Mouse (Mus musculus): ENCODE data around the gene Tex2.

The Tex2 gene

GRCm38 (mm10) chr11:106617821-106618580, 4.8 kb upstream of the Tex2 start:
- DNase-seq: peak in 1 of 2 experiments; percentile 24

GRCm38 (mm10) chr11:106615561-106615960, 2.3 kb upstream of the Tex2 start:
- DNase-seq: no peak

- DNase-seq: no peak
Measured at GRCm38 (mm10) chr11:106614339-106614645, 1.1 kb upstream of the Tex2 start.

- DNase-seq: no peak
Measured at GRCm38 (mm10) chr11:106613638-106614338, 565 bp upstream of the Tex2 start.

GRCm38 (mm10) chr11:106612209-106612960, 838 bp downstream of the Tex2 start:
- DNase-seq: peak; percentile 40 to 67

GRCm38 (mm10) chr11:106609731-106610130, 3.5 kb downstream of the Tex2 start:
- DNase-seq: no peak

- DNase-seq: no peak
Measured at GRCm38 (mm10) chr11:106607316-106607715, 5.9 kb downstream of the Tex2 start.

GRCm38 (mm10) chr11:106606042-106606441, 7.2 kb downstream of the Tex2 start:
- DNase-seq: no peak

- no peak for DNase-seq
Measured at GRCm38 (mm10) chr11:106603230-106603629, 10.0 kb downstream of the Tex2 start.

- DNase-seq: no peak
Measured at GRCm38 (mm10) chr11:106600124-106600523, 13.1 kb downstream of the Tex2 start.

GRCm38 (mm10) chr11:106599345-106599744, 13.9 kb downstream of the Tex2 start:
- no peak for DNase-seq

GRCm38 (mm10) chr11:106598339-106598738, 14.9 kb downstream of the Tex2 start:
- DNase-seq: no peak

GRCm38 (mm10) chr11:106597737-106598330, 15.4 kb downstream of the Tex2 start:
- no peak for DNase-seq

GRCm38 (mm10) chr11:106591183-106591582, 22.0 kb downstream of the Tex2 start:
- no peak for DNase-seq

GRCm38 (mm10) chr11:106590143-106590542, 23.1 kb downstream of the Tex2 start:
- DNase-seq: no peak

GRCm38 (mm10) chr11:106588781-106589180, 24.4 kb downstream of the Tex2 start:
- no peak for DNase-seq

GRCm38 (mm10) chr11:106587786-106588519, 25.3 kb downstream of the Tex2 start:
- no peak for DNase-seq

GRCm38 (mm10) chr11:106583801-106584200, 29.4 kb downstream of the Tex2 start:
- no peak for DNase-seq

GRCm38 (mm10) chr11:106581357-106581756, 31.9 kb downstream of the Tex2 start:
- DNase-seq: no peak

GRCm38 (mm10) chr11:106580468-106580867, 32.8 kb downstream of the Tex2 start:
- DNase-seq: no peak

GRCm38 (mm10) chr11:106579957-106580356, 33.3 kb downstream of the Tex2 start:
- no peak for DNase-seq

- no peak for DNase-seq
Measured at GRCm38 (mm10) chr11:106579146-106579545, 34.1 kb downstream of the Tex2 start.

All from kidney, adult 8-10 months (tissue).